Mouse (Mus musculus): Measurements from ENCODE around the gene Herc6.
A peak's percentile ranks its signal among the peaks of the same experiment; 100 is the strongest.
"Not testable (repeated sequence)": the region's sequence is repeated elsewhere in the genome, so short reads cannot be mapped to it uniquely, and the experiment has no call there.

The Herc6 gene

DNA sequence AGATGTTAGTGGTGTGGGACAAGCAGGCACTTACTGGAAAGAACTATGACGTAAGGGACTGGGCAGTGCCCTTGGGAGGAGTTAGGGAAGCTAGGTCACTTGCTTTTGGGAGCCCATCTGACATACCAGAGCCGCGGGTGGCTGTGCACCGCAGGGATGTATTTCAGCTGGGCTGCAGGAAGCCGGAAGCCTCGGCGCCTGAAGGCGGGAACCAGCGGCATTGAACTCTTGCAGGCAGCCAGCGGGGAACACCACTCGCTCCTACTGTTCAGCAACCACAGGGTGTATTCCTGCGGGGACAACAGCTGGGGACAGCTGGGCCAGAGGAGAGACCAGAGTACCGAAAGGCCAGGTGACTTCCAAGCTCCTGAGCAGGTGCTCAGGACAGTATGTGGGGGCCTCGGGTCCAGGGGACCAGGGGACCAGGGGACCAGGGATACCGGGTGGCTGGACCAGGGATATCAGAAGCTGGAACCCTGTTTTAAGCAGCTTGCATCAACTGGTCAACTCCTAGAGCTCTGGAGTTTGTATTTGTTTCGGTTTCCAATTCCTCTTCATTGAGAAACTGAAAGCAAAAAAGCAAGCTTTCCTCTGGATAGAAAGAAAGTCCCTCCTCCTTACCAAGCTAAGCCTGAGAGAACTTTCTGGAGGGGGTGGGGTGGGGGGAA is at the start of gene Herc6:
Herc6 (plus strand) TSS at position 120 of the 668 bp plus-strand sequence.
- peak; percentile 54 for DNase-seq (ENCODE audit: low spot score)

DNA sequence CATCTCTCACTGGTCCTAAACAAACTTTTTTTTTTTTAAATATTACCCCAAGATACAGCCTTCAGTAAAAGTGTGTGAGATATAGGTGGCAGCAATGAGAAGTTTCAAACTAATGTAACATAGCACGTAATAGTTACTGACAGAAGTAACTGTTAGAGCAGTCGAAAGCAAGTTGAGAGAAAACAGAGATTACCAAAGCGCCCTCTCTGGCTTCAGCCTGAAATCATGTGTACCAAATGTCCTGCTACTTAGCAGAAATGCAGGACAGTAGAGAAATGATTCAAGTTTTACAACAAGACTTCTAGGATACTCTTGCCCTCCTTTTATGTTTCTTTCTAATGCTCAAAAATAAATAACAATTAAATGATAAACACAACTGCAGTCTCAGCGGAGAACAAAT is 49.8 kb upstream of the Herc6 start:
- no peak for DNase-seq (ENCODE audit: low spot score)

DNA sequence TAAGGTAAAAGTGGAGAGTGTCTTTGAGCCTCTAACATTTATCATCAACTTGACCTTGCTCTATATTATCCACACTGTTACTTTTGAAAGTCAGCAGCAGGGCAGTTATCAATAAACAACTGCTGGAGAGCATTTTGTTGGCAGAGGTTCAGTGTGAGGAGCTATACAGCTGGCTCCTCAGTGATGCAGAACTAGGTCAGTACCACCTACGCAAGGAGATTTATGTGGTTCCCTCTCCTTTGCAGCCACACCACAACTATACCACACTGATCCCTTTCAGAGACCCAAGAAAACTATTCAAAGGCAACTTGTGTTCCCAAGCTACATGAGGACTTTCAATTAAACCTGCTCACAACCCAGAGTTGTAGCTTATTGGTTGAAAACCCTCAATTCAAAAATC is 49.4 kb upstream of the Herc6 start:
- DNase-seq (ENCODE audit: low spot score), result no peak

DNA sequence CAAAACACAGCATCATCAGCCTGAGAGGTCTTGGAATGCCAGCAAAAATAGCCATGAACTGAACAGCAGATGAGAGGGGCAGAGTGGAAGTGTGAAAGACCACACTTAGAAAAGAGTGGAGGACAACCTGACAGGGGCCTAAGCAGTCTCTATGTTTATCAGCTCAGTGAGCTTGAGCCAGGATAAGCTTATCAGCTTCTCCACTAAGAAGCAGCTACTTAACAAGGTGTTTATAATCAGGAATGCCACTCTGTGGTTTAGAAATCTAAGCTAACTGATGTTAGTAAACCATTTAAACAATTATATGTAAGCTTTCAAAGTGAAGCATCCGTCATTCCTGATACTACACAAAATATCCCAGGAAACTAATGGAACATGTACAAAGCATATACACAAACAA is 48.8 kb upstream of the Herc6 start:
- no peak for DNase-seq (ENCODE audit: low spot score)

DNA sequence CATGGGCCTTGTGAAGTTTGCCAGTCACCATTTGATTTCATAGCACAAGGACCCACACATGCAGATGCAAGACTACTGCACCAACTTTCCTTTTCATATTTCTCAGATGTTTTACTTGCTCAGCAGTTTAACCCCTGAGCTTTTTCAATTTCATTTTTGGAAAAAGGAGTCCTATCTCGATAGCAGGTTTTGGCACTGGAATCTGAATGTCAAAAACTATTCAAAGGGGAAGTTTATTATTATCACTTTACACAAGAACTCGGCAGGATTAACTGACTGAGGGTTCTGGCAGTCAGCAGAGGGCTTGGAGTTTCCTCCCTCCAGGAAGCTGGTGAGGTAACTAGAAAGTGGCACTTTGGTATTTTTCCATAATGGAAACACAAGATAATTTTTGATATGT is 47.4 kb upstream of the Herc6 start:
- no peak for DNase-seq (ENCODE audit: low spot score)

- peak; percentile 19 for DNase-seq (ENCODE audit: low spot score)
Observed at GRCm38 (mm10) chr6:57534231-57534610, 46.6 kb upstream of the Herc6 start.

DNA sequence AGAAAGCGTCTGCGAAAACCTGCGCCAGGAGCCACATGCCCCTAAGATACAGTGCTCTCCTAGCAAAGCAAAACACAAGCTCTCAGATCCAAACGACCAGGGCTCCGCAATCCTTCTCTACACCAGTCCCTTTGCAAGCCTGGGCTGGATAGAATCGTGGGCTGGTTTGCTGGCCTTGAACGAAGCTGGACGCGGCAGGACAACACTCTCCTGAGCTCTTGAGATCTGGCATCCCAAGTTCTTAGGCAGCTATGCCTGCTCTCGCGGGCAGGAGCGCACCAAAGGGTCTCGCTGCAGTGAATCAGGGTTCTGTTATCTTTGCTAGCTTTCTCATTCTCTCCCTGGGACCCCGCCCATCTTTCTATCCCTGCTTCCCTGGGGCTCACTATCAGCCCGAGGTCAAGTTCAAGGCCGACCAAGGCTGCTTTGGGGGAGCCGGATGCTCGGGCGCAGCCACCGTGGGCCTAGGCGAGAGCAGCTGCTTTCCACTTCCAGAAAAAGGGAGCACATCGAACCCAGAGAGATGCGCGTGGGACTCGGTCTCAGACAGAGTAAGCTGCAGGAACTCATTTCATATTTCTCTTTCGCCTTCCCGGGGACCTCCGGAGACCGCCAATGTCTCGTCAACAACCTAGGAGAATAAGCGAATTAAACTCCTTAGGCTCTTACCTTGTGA is 46.1 kb upstream of the Herc6 start:
- peak; percentile 44 for DNase-seq (ENCODE audit: low spot score)

DNA sequence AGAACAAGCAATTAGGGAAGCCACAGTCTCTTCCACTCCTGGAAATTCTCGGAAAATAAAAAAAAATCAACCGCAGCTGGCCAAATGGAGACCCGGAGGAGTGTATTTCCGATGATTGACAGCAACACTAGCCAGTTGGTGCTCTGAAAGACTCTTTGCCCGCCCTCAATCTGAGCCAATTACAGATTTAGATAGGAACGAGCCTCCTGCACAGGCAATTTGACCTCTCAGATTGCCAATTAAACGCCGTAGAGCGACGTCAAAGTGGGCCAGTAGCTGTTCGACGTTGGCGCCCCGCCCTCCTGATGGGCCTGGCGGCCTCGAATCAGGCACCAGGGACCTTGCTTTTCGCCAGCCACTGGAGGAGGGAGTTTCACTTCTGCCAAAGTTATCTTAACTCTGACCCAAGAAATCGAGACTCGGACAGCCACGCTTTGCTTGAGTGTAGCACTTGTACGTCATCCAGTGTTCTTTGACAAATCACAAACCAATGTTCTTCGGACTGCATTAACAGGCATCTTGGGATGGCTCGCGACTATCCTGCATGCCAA is 45.3 kb upstream of the Herc6 start, which contains the start of gene Ppm1k:
Ppm1k (minus strand) TSS at position 83 of the 551 bp plus-strand sequence.
- DNase-seq (ENCODE audit: low spot score), result peak; percentile 99

- DNase-seq (ENCODE audit: low spot score), result peak; percentile 33
Observed at GRCm38 (mm10) chr6:57535971-57536669, 44.7 kb upstream of the Herc6 start.

DNA sequence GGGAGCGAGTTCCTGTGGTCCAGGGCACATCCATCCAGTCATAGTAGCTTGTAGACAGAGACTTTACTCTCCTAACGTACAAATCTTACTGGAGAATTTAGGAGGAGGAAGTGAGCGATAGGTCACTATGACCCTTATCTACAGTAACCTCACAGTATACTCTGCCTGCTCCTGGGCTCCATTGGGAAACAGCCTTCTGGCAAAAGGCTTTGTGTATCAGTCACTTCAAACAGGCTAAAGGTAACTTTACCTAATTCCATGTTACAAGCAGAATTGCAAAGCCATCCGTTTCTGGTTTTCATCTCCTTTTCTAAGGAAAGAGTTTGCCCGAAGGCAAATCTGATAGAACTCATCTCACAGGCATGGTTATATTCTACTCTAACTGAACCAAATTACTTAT is 42.9 kb upstream of the Herc6 start:
- DNase-seq (ENCODE audit: low spot score), result no peak

GRCm38 (mm10) chr6:57540950-57541498 is 39.8 kb upstream of the Herc6 start:
- no peak for DNase-seq (ENCODE audit: low spot score)

GRCm38 (mm10) chr6:57541737-57542335 is 39.0 kb upstream of the Herc6 start:
- DNase-seq (ENCODE audit: low spot score), result no peak

DNA sequence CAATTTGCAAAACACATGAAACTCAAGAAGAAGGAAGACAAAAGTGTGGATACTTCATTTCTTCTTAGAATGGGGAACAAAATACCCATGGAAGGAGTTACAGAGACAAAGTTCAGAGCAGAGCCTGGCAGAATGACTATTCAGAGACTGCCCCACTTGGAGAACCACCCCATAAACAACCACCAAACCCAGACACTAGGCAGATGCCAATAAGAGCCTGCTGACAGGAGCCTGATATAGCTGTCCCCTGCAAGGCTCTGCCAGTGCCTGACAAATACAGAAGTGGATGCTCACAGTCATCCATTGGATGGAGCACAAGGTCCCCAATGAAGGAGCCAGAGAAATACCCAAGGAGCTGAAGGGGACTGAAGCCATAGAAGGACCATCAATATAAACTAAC is 37.2 kb upstream of the Herc6 start:
- not testable (repeated sequence) for DNase-seq (ENCODE audit: low spot score)

GRCm38 (mm10) chr6:57544866-57545265 is 35.9 kb upstream of the Herc6 start:
- DNase-seq (ENCODE audit: low spot score), result no peak

GRCm38 (mm10) chr6:57551211-57551796 is 29.5 kb upstream of the Herc6 start:
- DNase-seq (ENCODE audit: low spot score), result no peak

GRCm38 (mm10) chr6:57557796-57558317 is 22.9 kb upstream of the Herc6 start:
- DNase-seq (ENCODE audit: low spot score), result no peak

GRCm38 (mm10) chr6:57563454-57563853 is 17.3 kb upstream of the Herc6 start:
- DNase-seq (ENCODE audit: low spot score), result no peak

DNA sequence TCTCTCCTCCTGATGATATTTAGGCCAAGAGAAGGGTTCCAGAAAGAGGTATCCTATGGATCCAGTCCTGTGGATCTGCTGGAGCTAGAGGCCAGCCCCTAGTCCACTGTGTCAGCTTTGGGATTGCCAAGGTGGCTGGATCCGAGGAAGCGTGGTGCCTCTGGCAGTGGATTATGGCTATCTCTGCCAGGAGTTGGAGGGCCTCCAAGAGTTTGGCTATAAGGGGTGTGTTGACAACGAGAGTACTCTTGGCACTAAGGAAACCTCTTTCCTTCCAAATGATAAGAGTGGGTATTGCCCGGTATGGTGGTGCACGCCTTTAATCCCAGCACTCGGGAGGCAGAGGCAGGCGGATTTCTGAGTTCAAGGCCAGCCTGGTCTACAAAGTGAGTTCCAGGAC is 15.3 kb upstream of the Herc6 start:
- no peak for DNase-seq (ENCODE audit: low spot score)

- DNase-seq (ENCODE audit: low spot score), result no peak
Observed at GRCm38 (mm10) chr6:57567630-57568029, 13.2 kb upstream of the Herc6 start.

- DNase-seq (ENCODE audit: low spot score), result peak; percentile 73
Observed at GRCm38 (mm10) chr6:57570170-57570974, 10.4 kb upstream of the Herc6 start.

DNA sequence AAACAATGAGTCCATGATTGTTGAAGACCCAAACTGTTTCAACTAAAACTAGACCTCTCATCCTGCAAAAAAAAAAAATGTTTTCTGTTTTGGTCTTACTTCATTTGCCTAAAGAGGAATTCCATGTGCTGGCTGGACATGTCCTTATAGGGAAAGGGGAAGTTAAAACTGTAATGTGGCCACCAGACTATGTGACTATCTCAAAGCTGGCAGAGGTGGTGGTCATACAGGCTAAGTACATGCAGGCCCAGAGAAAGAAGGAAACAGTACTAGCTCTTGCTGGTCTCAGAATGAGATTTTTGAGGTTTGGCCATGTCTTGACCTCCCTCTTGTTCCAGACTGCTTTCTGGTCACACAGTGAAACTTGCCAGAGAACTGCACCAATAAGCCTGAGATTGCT is 9.2 kb upstream of the Herc6 start:
- DNase-seq (ENCODE audit: low spot score), result no peak

Measured in layer of hippocampus, adult 11-12 months (tissue).